Mouse (Mus musculus) embryo, embryonic 11.5 days (tissue): Measurements from ENCODE around the gene Izumo2.

Experiments used
- DNase-seq: peaks from one replicate; pipeline ENCODE4 v3.0.0-alpha.2; 2012; ENCODE audit warnings: low read depth, low spot score

Gene Izumo2

GRCm38 (mm10) chr7:44760366-44760765 lies 51.8 kb downstream of the Izumo2 start:
- no peak for DNase-seq

GRCm38 (mm10) chr7:44768129-44768528 lies 59.6 kb downstream of the Izumo2 start:
- no peak for DNase-seq
